Mouse (Mus musculus): ENCODE measurements around the gene Supt6.
A peak's percentile ranks its signal among the peaks of the same experiment; 100 is the strongest.

DNA sequence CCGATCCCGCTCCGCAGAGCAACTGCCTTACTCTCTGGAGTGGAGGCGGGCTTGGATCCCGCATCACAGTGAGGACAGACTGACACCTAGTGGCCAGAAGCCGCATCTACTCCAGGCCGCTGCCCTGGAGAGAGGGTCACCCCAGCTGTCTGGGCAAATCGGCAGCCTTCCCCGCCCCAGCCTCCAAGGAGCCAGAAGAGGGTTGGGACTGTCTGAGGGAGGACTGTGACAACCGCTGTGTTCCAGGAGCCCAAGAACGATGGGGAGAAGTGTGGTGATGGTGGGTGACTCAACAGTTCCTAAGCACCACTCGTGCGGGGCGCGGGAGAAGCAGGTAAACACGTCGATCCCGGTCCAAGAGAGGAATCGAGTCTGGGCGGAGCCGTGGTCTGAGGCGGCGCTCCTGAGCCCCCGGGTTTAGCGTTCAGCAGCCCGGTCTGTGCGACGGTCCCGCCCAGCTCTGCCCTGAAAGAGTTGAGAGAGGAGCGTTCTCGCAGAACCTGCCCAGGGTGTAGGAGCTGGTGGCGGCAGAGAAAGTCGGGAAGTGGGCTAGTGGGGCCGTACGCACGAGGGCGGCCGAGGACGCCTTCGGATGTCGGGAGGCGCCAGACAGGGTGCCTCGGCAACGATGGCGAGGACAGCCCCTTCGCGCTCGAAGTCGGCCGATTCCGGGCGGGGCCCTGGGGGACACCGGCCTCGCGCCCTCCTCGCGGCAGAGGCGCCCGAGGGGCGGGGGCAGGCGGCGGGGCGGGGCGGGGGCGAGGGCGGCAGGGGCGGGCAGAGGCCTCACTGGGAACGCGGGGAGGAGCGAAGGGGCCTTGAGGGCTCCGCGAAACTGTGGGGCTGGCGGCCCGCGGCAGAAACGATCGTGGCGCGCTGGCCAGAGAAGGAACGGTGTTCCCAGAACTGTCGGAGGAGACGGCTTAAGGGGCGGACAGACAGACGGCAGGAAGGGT, 67.6 kb downstream of the Supt6 start:
- TF ChIP-seq CTCF (IDR thresholded peaks at IDR 0.05; ENCODE audit: low read depth) (peak; percentile 99), EP300 (optimal IDR thresholded peaks at IDR 0.05) (no peak)
